Mouse (Mus musculus): ENCODE data around the gene Olig3.
"Not testable (repeated sequence)": the region's sequence is repeated elsewhere in the genome, so short reads cannot be mapped to it uniquely, and the experiment has no call there.

Olig3 gene

GRCm38 (mm10) chr10:19361539-19362293, 5.4 kb downstream of the Olig3 start:
- no peak for DNase-seq (ENCODE audit: low read depth)

GRCm38 (mm10) chr10:19362294-19362590, 5.9 kb downstream of the Olig3 start:
- DNase-seq (ENCODE audit: low read depth): no peak

GRCm38 (mm10) chr10:19362861-19363260, 6.5 kb downstream of the Olig3 start:
- DNase-seq (ENCODE audit: low read depth): no peak

GRCm38 (mm10) chr10:19363365-19363764, 7.0 kb downstream of the Olig3 start:
- DNase-seq (ENCODE audit: low read depth): no peak

GRCm38 (mm10) chr10:19369143-19369542, 12.8 kb downstream of the Olig3 start:
- no peak for DNase-seq (ENCODE audit: low read depth)

- no peak for DNase-seq (ENCODE audit: low read depth)
Observed at GRCm38 (mm10) chr10:19370146-19370545, 13.8 kb downstream of the Olig3 start.

GRCm38 (mm10) chr10:19372263-19372662, 15.9 kb downstream of the Olig3 start:
- DNase-seq (ENCODE audit: low read depth): no peak

- no peak for DNase-seq (ENCODE audit: low read depth)
Observed at GRCm38 (mm10) chr10:19373797-19374196, 17.5 kb downstream of the Olig3 start.

- no peak for DNase-seq (ENCODE audit: low read depth)
Observed at GRCm38 (mm10) chr10:19374311-19374710, 18.0 kb downstream of the Olig3 start.

- no peak for DNase-seq (ENCODE audit: low read depth)
Observed at GRCm38 (mm10) chr10:19375838-19376237, 19.5 kb downstream of the Olig3 start.

- DNase-seq (ENCODE audit: low read depth): not testable (repeated sequence)
Observed at GRCm38 (mm10) chr10:19380971-19381370, 24.6 kb downstream of the Olig3 start.

GRCm38 (mm10) chr10:19384176-19384575, 27.8 kb downstream of the Olig3 start:
- DNase-seq (ENCODE audit: low read depth): peak; percentile 3

- no peak for DNase-seq (ENCODE audit: low read depth)
Observed at GRCm38 (mm10) chr10:19391819-19392218, 35.5 kb downstream of the Olig3 start.

GRCm38 (mm10) chr10:19396485-19397137, 40.3 kb downstream of the Olig3 start:
- peak; percentile 14 for DNase-seq (ENCODE audit: low read depth)

GRCm38 (mm10) chr10:19397396-19397795, 41.1 kb downstream of the Olig3 start:
- no peak for DNase-seq (ENCODE audit: low read depth)

- DNase-seq (ENCODE audit: low read depth): no peak
Observed at GRCm38 (mm10) chr10:19401136-19401535, 44.8 kb downstream of the Olig3 start.

GRCm38 (mm10) chr10:19404401-19404800, 48.1 kb downstream of the Olig3 start:
- no peak for DNase-seq (ENCODE audit: low read depth)

- DNase-seq (ENCODE audit: low read depth): no peak
Observed at GRCm38 (mm10) chr10:19405959-19406358, 49.6 kb downstream of the Olig3 start.

- no peak for DNase-seq (ENCODE audit: low read depth)
Observed at GRCm38 (mm10) chr10:19407168-19407567, 50.8 kb downstream of the Olig3 start.
